Mouse (Mus musculus) urinary bladder, postnatal 0 days (tissue): Measurements from ENCODE around the gene Tyw3. TPM values are rescaled to one million over a fixed set of nuclear protein-coding genes. Genes with fewer than 3 reads are reported as not detected.

ENCODE experiments used
- polyA plus RNA-seq: library from polyadenylated mRNA; unstranded; fragments of >200 nt; fragmentation: Nextera tagmentation; extraction: Ambion mirVana; gene quantifications from 2 replicates; pipeline ENCODE4 v1.2.1, GENCODE M21; 2015

The Tyw3 gene
- 5.0 and 5.2 TPM in 2 replicates for polyA plus RNA-seq

GRCm38 (mm10) chr3:154596934-154597554 lies at the start of gene Tyw3:
Tyw3 (minus strand) TSS chr3:154597104.

GRCm38 (mm10) chr3:154596488-154596933 lies 393 bp downstream of the Tyw3 start, which contains the start of gene Cryz:
Cryz (plus strand) TSS chr3:154596711.

Other genes with a start within 250 kb of the Tyw3 start
- 5.2 and 5.5 TPM in 2 replicates for gene Cryz, start 393 bp downstream of the Tyw3 start, polyA plus RNA-seq
- gene Erich3, start 66.8 kb upstream of the Tyw3 start, polyA plus RNA-seq: not detected in 2 replicates